ENCODE assay signal across 8 mouse cellular contexts in genomic region chr7:133011191-133011590, GRCm38 (mm10).
A peak's percentile ranks its signal among the peaks of the same experiment; 100 is the strongest.
DNase-seq lines count a peak whose midpoint lies in the region; ATAC-seq and TF ChIP-seq lines count a peak whose summit lies in the region.

No protein-coding gene starts in this region.

- no peak overlapping the region for H3K9ac ChIP-seq in forebrain, postnatal 0 days
- H3K9ac ChIP-seq in midbrain, postnatal 0 days (replicated peaks; ENCODE audit: low read length, poor library complexity, severe bottlenecking), result no peak overlapping the region

- H3K4me2 ChIP-seq in forebrain, postnatal 0 days (ENCODE audit: low read depth), result peak overlapping the region; percentile 17
- no peak overlapping the region for H3K4me2 ChIP-seq in midbrain, postnatal 0 days (ENCODE audit: low read depth, low read length, poor library complexity, severe bottlenecking)

- peak; percentile 75 for ATAC-seq in forebrain, postnatal 0 days
- no peak for ATAC-seq in midbrain, postnatal 0 days (ENCODE audit: low FRiP score)

- H3K27ac ChIP-seq in forebrain, postnatal 0 days (ENCODE audit: low read depth, low read length), result peak overlapping the region; percentile 60
- no peak overlapping the region for H3K27ac ChIP-seq in midbrain, postnatal 0 days (ENCODE audit: low read depth, low read length)

- H3K9me3 ChIP-seq in forebrain, postnatal 0 days (ENCODE audit: low read length), result no peaks in the 10 kb centered on the region
- H3K9me3 ChIP-seq in midbrain, postnatal 0 days (ENCODE audit: low read length), result no peaks in the 10 kb centered on the region

- TF ChIP-seq POLR2A in brain, embryonic 14.5 days (IDR thresholded peaks at IDR 0.05; ENCODE audit: borderline replicate concordance, extremely low read depth, insufficient read depth, insufficient read length, poor library complexity, severe bottlenecking), result no peak

- 6% methylated on average over 5 of the region's 5 CpGs for WGBS in forebrain, postnatal 0 days
- 16% methylated on average over 5 of the region's 5 CpGs for WGBS in midbrain, postnatal 0 days

- peaks cover 27% of the 10 kb centered on the region for H3K4me1 ChIP-seq in forebrain, postnatal 0 days (ENCODE audit: insufficient read depth)
- peaks cover 15% of the 10 kb centered on the region; the same call in 1 of the 2 replicates for H3K4me1 ChIP-seq in midbrain, postnatal 0 days (ENCODE audit: insufficient read depth, low read length)

- no peak overlapping the region for H3K4me3 ChIP-seq in forebrain, postnatal 0 days (ENCODE audit: low read depth, low read length)
- H3K4me3 ChIP-seq in midbrain, postnatal 0 days (ENCODE audit: low read depth, low read length), result no peak overlapping the region

- no peaks in the 10 kb centered on the region for H3K36me3 ChIP-seq in forebrain, postnatal 0 days (ENCODE audit: insufficient read depth)
- H3K36me3 ChIP-seq in midbrain, postnatal 0 days (ENCODE audit: insufficient read depth, low read length), result no peaks in the 10 kb centered on the region

- no peaks in the 10 kb centered on the region for H3K27me3 ChIP-seq in forebrain, postnatal 0 days (ENCODE audit: insufficient read depth, low read length)
- H3K27me3 ChIP-seq in midbrain, postnatal 0 days (ENCODE audit: insufficient read depth, low read length), result no peaks in the 10 kb centered on the region

- peak; percentile 44 for DNase-seq in kidney, adult 11 months
- DNase-seq in kidney, postnatal 10 days, result no peak
- peak; percentile 90 for DNase-seq in brain, embryonic 14.5 days (ENCODE audit: low read depth)
- DNase-seq in forebrain, postnatal 0 days, result peak; percentile 71
- peak; percentile 16 to 33 for DNase-seq in kidney, postnatal 4 days
- DNase-seq in midbrain, postnatal 0 days (ENCODE audit: low spot score), result peak; percentile 80
- DNase-seq in ovary, adult 18-20 months (ENCODE audit: low spot score), result no peak
- DNase-seq in liver, result no peak

- no peak for TF ChIP-seq CTCF in brain, embryonic 14.5 days (IDR thresholded peaks at IDR 0.05; ENCODE audit: borderline replicate concordance, extremely low read depth, insufficient read depth, insufficient read length)
- TF ChIP-seq CTCF in forebrain, postnatal 0 days (IDR thresholded peaks at IDR 0.05; ENCODE audit: low read depth), result no peak
- TF ChIP-seq CTCF in midbrain, postnatal 0 days (IDR thresholded peaks at IDR 0.05), result no peak

Comparison
In these comparisons a context has a peak if more than half of its experiments do, and no peak if none do; other contexts are left out.
1. DNase-seq: peak in kidney, adult 11 months (single experiment), brain, embryonic 14.5 days (single experiment), forebrain, postnatal 0 days (single experiment), kidney, postnatal 4 days (2 of 2) and midbrain, postnatal 0 days (single experiment); none in kidney, postnatal 10 days (single experiment), ovary, adult 18-20 months (single experiment) and liver (single experiment).